Mouse (Mus musculus): ENCODE results near the gene Aox2.

- no peak for TF ChIP-seq CTCF (IDR thresholded peaks at IDR 0.05 in 2 of 3, conservative IDR thresholded peaks at IDR 0.05 in 1 of 3; ENCODE audit: control insufficient read depth in 1 of 3, insufficient read depth in 1 of 3, low read depth in 2 of 3, low read length in 3 of 3, poor library complexity in 1 of 3, severe bottlenecking in 1 of 3)
- no peak for TF ChIP-seq GATA1 (IDR thresholded peaks at IDR 0.05; ENCODE audit: low read depth, low read length)
- TF ChIP-seq ZNF384 (IDR thresholded peaks at IDR 0.05; ENCODE audit: low read depth, low read length): no peak
- no peak for TF ChIP-seq MAFK (IDR thresholded peaks at IDR 0.05; ENCODE audit: borderline replicate concordance, low read depth, low read length)
- no peak for TF ChIP-seq SIN3A (IDR thresholded peaks at IDR 0.05; ENCODE audit: low read length)
- TF ChIP-seq TBP (IDR thresholded peaks at IDR 0.05; ENCODE audit: low read depth, low read length): no peak
- TF ChIP-seq EP300 (IDR thresholded peaks at IDR 0.05; ENCODE audit: low read depth in 1 of 2, low read length in 2 of 2): no peak
- TF ChIP-seq HCFC1 (IDR thresholded peaks at IDR 0.05; ENCODE audit: low read depth, low read length): no peak
- no peak for TF ChIP-seq USF1 (IDR thresholded peaks at IDR 0.05; ENCODE audit: low read depth, low read length)
- no peak for TF ChIP-seq MXI1 (IDR thresholded peaks at IDR 0.05; ENCODE audit: low read depth, low read length)
- TF ChIP-seq BHLHE40 (IDR thresholded peaks at IDR 0.05; ENCODE audit: borderline replicate concordance, low read depth, low read length): no peak
- no peak for TF ChIP-seq UBTF (IDR thresholded peaks at IDR 0.05; ENCODE audit: borderline replicate concordance, insufficient read depth, low read depth, low read length)
- no peak for TF ChIP-seq ETS1 (IDR thresholded peaks at IDR 0.05; ENCODE audit: low read depth, low read length)
These were observed 26.2 kb downstream of the Aox2 start for GRCm38 (mm10) chr1:58304296-58304695.

Measured in MEL (cell line).